Comparison of ENCODE assay signal across 8 mouse cellular contexts in genomic region chrX:8095546-8095945, GRCm38 (mm10).
DNase-seq lines count a peak whose midpoint lies in the region.

No protein-coding gene starts in this region.

- peak; percentile 21 for DNase-seq in cerebellum, adult 8-10 months
- DNase-seq in cerebellum, adult 11 months: no peak
- DNase-seq in right cerebral cortex, adult 18-20 months: peak; percentile 2
- DNase-seq in right cerebral cortex, adult 2 months (ENCODE audit: low spot score in 2 of 2): no peak
- DNase-seq in liver: peak; percentile 20
- DNase-seq in retina, postnatal 1 day: no peak
- DNase-seq in spleen, postnatal 4 days (ENCODE audit: low spot score in 2 of 2): no peak
- no peak for DNase-seq in testis, postnatal 10 days (ENCODE audit: low spot score)

Comparison
In these comparisons a context has a peak if more than half of its experiments do, and no peak if none do; other contexts are left out.
1. DNase-seq: peak in cerebellum, adult 8-10 months (single experiment), right cerebral cortex, adult 18-20 months (single experiment) and liver (single experiment); none in cerebellum, adult 11 months (single experiment), right cerebral cortex, adult 2 months (0 of 2), retina, postnatal 1 day (single experiment), spleen, postnatal 4 days (0 of 2) and testis, postnatal 10 days (single experiment).